Mouse (Mus musculus): ENCODE measurements at regions not wholly inside any gene's neighbourhood (a gene's known extent, or its start where the extent isn't known, plus 50 kb on each side); places are given as distances from the start of the nearest gene placed in this dataset.

DNA sequence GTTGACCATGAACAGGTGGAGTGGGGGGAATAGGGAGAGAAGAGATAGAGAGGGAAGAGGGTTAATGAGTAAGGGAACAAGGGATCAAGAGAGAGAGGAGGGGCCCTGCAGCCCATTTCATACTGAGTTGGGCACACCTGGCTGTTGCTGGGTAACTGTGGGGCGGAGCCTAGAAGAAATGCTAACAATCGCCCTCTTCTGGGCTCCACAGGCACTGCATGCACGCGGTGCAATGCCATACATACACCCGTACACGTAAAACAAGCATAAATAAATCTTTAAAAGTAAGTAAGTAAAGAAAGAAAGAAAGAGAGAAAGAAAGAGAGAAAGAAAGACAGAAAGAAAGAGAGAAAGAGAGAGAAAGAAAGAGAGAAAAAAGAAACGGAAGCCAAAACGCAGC, 106.5 kb upstream of the Rxfp2 start:
- Histone ChIP-seq H3K9me3 (ENCODE audit: control insufficient read depth) (no peaks in the 10 kb centered on the region), H3K27ac (ENCODE audit: low read depth, low read length) (no peak overlapping the region), H3K4me1 (replicated peaks; ENCODE audit: control insufficient read depth, insufficient read depth, low read length) (no peaks in the 10 kb centered on the region), H3K4me3 (ENCODE audit: low read depth, low read length) (no peak overlapping the region), H3K4me2 (replicated peaks; ENCODE audit: low read depth) (no peak overlapping the region), H3K9ac (ENCODE audit: low read depth, low read length) (no peak overlapping the region), H3K27me3 (replicated peaks; ENCODE audit: control insufficient read depth, insufficient read depth, low read length) (no peaks in the 10 kb centered on the region), H3K36me3 (ENCODE audit: control insufficient read depth, insufficient read depth) (no peaks in the 10 kb centered on the region)
- 89% methylated on average over 8 of the region's 8 CpGs for WGBS
- 0 out of 2 replicates have a peak, but pooled peaks have one; percentile 18 for TF ChIP-seq CTCF (IDR thresholded peaks at IDR 0.05; ENCODE audit: low read depth)
- ATAC-seq = no peak

DNA sequence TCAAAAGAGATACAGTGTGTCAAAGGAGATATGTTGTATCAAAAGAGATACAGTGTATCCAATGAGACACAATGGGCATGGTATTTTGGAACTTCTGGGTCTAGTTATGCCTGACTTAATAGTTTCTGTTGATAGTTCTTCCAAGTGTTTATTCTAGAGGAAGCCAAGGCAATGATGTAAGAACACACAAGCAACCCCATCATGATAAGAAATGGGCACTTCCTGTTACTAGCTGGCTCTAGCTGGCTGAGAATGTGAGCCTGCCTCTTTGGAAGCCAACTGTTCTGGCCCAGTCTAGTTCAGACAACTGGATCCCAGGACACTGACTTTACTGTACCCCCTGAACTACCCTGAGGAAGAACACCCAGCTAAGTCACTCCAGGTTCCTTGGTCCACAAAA, 102.7 kb upstream of the Rxfp2 start:
- TF ChIP-seq CTCF (IDR thresholded peaks at IDR 0.05; ENCODE audit: low read depth) = no peak
- H3K9ac ChIP-seq (ENCODE audit: low read depth, low read length) = no peak overlapping the region
- ATAC-seq = no peak
- H3K9me3 ChIP-seq (ENCODE audit: control insufficient read depth) = no peaks in the 10 kb centered on the region
- H3K27me3 ChIP-seq (replicated peaks; ENCODE audit: control insufficient read depth, insufficient read depth, low read length) = no peaks in the 10 kb centered on the region
- no peaks in the 10 kb centered on the region for H3K36me3 ChIP-seq (ENCODE audit: control insufficient read depth, insufficient read depth)
- H3K4me3 ChIP-seq (ENCODE audit: low read depth, low read length) = no peak overlapping the region
- no peak overlapping the region for H3K4me2 ChIP-seq (replicated peaks; ENCODE audit: low read depth)
- no peak overlapping the region for H3K27ac ChIP-seq (ENCODE audit: low read depth, low read length)
- H3K4me1 ChIP-seq (replicated peaks; ENCODE audit: control insufficient read depth, insufficient read depth, low read length) = no peaks in the 10 kb centered on the region

- ATAC-seq = no peak
- WGBS = 34% methylated on average over 3 of the region's 3 CpGs
- no peak overlapping the region for H3K4me3 ChIP-seq (ENCODE audit: low read depth, low read length)
Measured at GRCm38 (mm10) chr5:149917374-149917773, 101.1 kb upstream of the Rxfp2 start.

GRCm38 (mm10) chr5:149919097-149919496, 99.4 kb upstream of the Rxfp2 start:
- H3K36me3 ChIP-seq (ENCODE audit: control insufficient read depth, insufficient read depth) = no peaks in the 10 kb centered on the region
- H3K9ac ChIP-seq (ENCODE audit: low read depth, low read length) = no peak overlapping the region
- no peak overlapping the region for H3K4me3 ChIP-seq (ENCODE audit: low read depth, low read length)
- ATAC-seq = no peak
- no peaks in the 10 kb centered on the region for H3K4me1 ChIP-seq (replicated peaks; ENCODE audit: control insufficient read depth, insufficient read depth, low read length)
- H3K27me3 ChIP-seq (replicated peaks; ENCODE audit: control insufficient read depth, insufficient read depth, low read length) = no peaks in the 10 kb centered on the region
- H3K27ac ChIP-seq (ENCODE audit: low read depth, low read length) = no peak overlapping the region
- H3K4me2 ChIP-seq (replicated peaks; ENCODE audit: low read depth) = no peak overlapping the region
- 43% methylated on average over 4 of the region's 4 CpGs for WGBS
- TF ChIP-seq CTCF (IDR thresholded peaks at IDR 0.05; ENCODE audit: low read depth) = no peak
- H3K9me3 ChIP-seq (ENCODE audit: control insufficient read depth) = no peaks in the 10 kb centered on the region

More at GRCm38 (mm10) chr5:149917374-149917773, 101.1 kb upstream of the Rxfp2 start:
- no peak overlapping the region for H3K4me2 ChIP-seq (replicated peaks; ENCODE audit: low read depth)
- H3K4me1 ChIP-seq (replicated peaks; ENCODE audit: control insufficient read depth, insufficient read depth, low read length) = no peaks in the 10 kb centered on the region
- H3K9ac ChIP-seq (ENCODE audit: low read depth, low read length) = no peak overlapping the region
- H3K36me3 ChIP-seq (ENCODE audit: control insufficient read depth, insufficient read depth) = no peaks in the 10 kb centered on the region
- no peak overlapping the region for H3K27ac ChIP-seq (ENCODE audit: low read depth, low read length)
- H3K9me3 ChIP-seq (ENCODE audit: control insufficient read depth) = no peaks in the 10 kb centered on the region
- H3K27me3 ChIP-seq (replicated peaks; ENCODE audit: control insufficient read depth, insufficient read depth, low read length) = no peaks in the 10 kb centered on the region
- TF ChIP-seq CTCF (IDR thresholded peaks at IDR 0.05; ENCODE audit: low read depth) = peak; percentile 62

DNA sequence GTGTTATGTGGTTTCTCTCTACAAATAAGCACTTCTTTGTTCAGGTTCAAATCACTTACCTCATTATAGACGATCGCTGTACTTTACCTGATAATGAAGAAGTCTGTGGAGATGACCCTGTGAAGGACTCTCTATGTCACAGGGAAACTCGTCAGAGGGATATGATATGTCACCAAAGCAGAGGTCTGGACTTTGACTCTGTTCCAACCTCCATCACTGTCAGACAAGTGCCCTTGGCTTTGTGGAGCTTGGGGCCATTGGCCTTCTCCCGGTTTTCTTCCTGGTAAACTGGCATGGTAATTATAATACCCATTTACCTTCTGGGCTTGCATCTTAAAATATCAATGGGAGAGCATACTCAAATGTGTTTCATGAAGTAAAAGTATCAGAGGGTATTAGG, 98.1 kb upstream of the Rxfp2 start:
- WGBS = 75% methylated on average over 4 of the region's 4 CpGs
- H3K9ac ChIP-seq (ENCODE audit: low read depth, low read length) = no peak overlapping the region
- no peak overlapping the region for H3K4me3 ChIP-seq (ENCODE audit: low read depth, low read length)
- no peak overlapping the region for H3K4me2 ChIP-seq (replicated peaks; ENCODE audit: low read depth)
- H3K27ac ChIP-seq (ENCODE audit: low read depth, low read length) = no peak overlapping the region
- H3K36me3 ChIP-seq (ENCODE audit: control insufficient read depth, insufficient read depth) = no peaks in the 10 kb centered on the region
- no peaks in the 10 kb centered on the region for H3K9me3 ChIP-seq (ENCODE audit: control insufficient read depth)
- ATAC-seq = no peak
- TF ChIP-seq CTCF (IDR thresholded peaks at IDR 0.05; ENCODE audit: low read depth) = no peak
- H3K27me3 ChIP-seq (replicated peaks; ENCODE audit: control insufficient read depth, insufficient read depth, low read length) = no peaks in the 10 kb centered on the region
- no peaks in the 10 kb centered on the region for H3K4me1 ChIP-seq (replicated peaks; ENCODE audit: control insufficient read depth, insufficient read depth, low read length)

GRCm38 (mm10) chr5:149924501-149924900, 94.0 kb upstream of the Rxfp2 start:
- Histone ChIP-seq H3K4me3 (ENCODE audit: low read depth, low read length) (no peak overlapping the region), H3K4me1 (replicated peaks; ENCODE audit: control insufficient read depth, insufficient read depth, low read length) (no peaks in the 10 kb centered on the region), H3K27me3 (replicated peaks; ENCODE audit: control insufficient read depth, insufficient read depth, low read length) (no peaks in the 10 kb centered on the region), H3K9me3 (ENCODE audit: control insufficient read depth) (no peaks in the 10 kb centered on the region), H3K4me2 (replicated peaks; ENCODE audit: low read depth) (no peak overlapping the region), H3K27ac (ENCODE audit: low read depth, low read length) (no peak overlapping the region), H3K36me3 (ENCODE audit: control insufficient read depth, insufficient read depth) (no peaks in the 10 kb centered on the region), H3K9ac (ENCODE audit: low read depth, low read length) (no peak overlapping the region)
- no peak for TF ChIP-seq CTCF (IDR thresholded peaks at IDR 0.05; ENCODE audit: low read depth)
- no peak for ATAC-seq
- 85% methylated on average over 10 of the region's 10 CpGs for WGBS

DNA sequence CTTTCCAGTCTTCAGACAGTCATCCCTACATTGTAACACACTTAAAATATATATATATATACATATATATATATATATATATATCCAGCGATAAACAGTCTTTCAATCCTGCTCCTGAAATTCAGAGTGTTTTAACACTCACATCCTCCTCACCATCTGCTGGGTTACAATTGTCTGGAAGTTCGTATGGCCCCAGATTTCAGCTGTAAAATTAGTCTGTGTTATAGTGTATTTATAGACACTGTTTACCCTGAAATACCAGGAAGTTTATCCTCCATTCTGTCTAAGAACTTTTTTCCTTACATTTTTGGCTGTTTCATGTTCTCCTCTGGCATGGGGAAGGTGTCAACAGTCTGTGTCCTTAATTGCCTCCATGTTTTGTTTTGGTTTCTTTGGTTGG, 91.7 kb upstream of the Rxfp2 start:
- TF ChIP-seq CTCF (IDR thresholded peaks at IDR 0.05; ENCODE audit: low read depth) = no peak
- Histone ChIP-seq H3K27me3 (replicated peaks; ENCODE audit: control insufficient read depth, insufficient read depth, low read length) (no peaks in the 10 kb centered on the region), H3K9ac (ENCODE audit: low read depth, low read length) (no peak overlapping the region), H3K4me2 (replicated peaks; ENCODE audit: low read depth) (no peak overlapping the region), H3K36me3 (ENCODE audit: control insufficient read depth, insufficient read depth) (no peaks in the 10 kb centered on the region), H3K4me1 (replicated peaks; ENCODE audit: control insufficient read depth, insufficient read depth, low read length) (no peaks in the 10 kb centered on the region), H3K27ac (ENCODE audit: low read depth, low read length) (no peak overlapping the region), H3K4me3 (ENCODE audit: low read depth, low read length) (no peak overlapping the region), H3K9me3 (ENCODE audit: control insufficient read depth) (no peaks in the 10 kb centered on the region)
- WGBS = 69% methylated on average over 2 of the region's 2 CpGs
- no peak for ATAC-seq

Data from intestine, postnatal 0 days (tissue).